Mouse (Mus musculus) kidney, adult 2 months (tissue): Measurements from ENCODE around the gene Ap2a2.

Source experiments
- CTCF ChIP-seq: fragments of 200-500 bp; conservative IDR thresholded peaks from 2 replicates; pipeline ENCODE4 v1.5.1; 2011; ENCODE audit warnings: low read depth, mild to moderate bottlenecking, control low read depth, low read length, moderate library complexity, mixed read lengths; ENCODE audit not compliant: insufficient read depth, insufficient read length
- POLR2A ChIP-seq: fragments of 200-500 bp; IDR thresholded peaks from one replicate; pipeline ENCODE4 v1.6.1; 2011; ENCODE audit warnings: low read depth, low read length, control low read depth

GRCm38 (mm10) chr7:141590959-141591358 is 29.0 kb downstream of the Ap2a2 start:
- TF ChIP-seq CTCF: no peak
- no peak for TF ChIP-seq POLR2A
